Mouse (Mus musculus): ENCODE results near the gene Ttc39d. TPM values are rescaled to one million over a fixed set of nuclear protein-coding genes. Genes with fewer than 3 reads are reported as not detected.

Ttc39d gene
- polyA plus RNA-seq, 1 experiment from 2014 or later: 0.11 TPM

DNA sequence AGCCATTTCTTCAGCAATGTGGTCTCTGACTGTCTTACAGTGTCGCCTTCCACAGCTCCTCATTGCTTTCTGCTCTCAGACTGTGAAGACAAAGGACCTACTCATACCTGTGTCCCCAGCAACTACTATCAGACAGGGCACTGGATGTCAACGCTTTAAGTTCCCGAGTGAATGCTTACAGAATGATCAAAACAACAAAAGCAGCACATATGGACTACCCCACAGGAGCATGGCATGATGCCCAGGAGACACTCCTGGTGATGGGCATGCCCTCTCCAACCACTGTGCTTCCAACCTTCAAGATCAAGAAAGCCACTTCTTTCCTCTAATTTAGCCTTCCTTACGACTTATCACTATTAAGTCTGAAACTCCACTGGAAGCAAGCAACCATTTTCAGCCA is 59.8 kb downstream of the Ttc39d start:
- H3K27ac ChIP-seq (ENCODE audit: low read depth, low read length): no peak overlapping the region
- no peaks in the 10 kb centered on the region for H3K9me3 ChIP-seq (ENCODE audit: control insufficient read depth, low read length)
- H3K27me3 ChIP-seq (ENCODE audit: control insufficient read depth, insufficient read depth, low read length): no peaks in the 10 kb centered on the region
- ATAC-seq (ENCODE audit: low FRiP score, low TSS enrichment): no peak
- H3K9ac ChIP-seq (ENCODE audit: low read depth, low read length): no peak overlapping the region
- no peak overlapping the region for H3K4me3 ChIP-seq (ENCODE audit: low read length)
- WGBS: 95% methylated on average over 4 of the region's 4 CpGs
- peaks cover 74% of the 10 kb centered on the region for H3K36me3 ChIP-seq (ENCODE audit: control insufficient read depth, insufficient read depth, low read length)
- no peak overlapping the region for H3K4me2 ChIP-seq (replicated peaks; ENCODE audit: low read depth, low read length)
- no peaks in the 10 kb centered on the region for H3K4me1 ChIP-seq (ENCODE audit: control insufficient read depth, insufficient read depth, low read length)

Other genes with a start within 250 kb of the Ttc39d start
- 75.2 and 90.1 TPM in 2 replicates for gene Hnrnpll, start 145.1 kb upstream of the Ttc39d start, polyA plus RNA-seq (2014; fragmentation: Nextera tagmentation; extraction: Ambion mirVana)
- 14.1 and 16.4 TPM in 2 replicates for gene Galm, start 80.0 kb upstream of the Ttc39d start, polyA plus RNA-seq (2014; fragmentation: Nextera tagmentation; extraction: Ambion mirVana)
- 756 and 811 TPM in 2 replicates for gene Srsf7, start 153 bp upstream of the Ttc39d start, polyA plus RNA-seq (2014; fragmentation: Nextera tagmentation; extraction: Ambion mirVana)
- gene Gemin6, start 17.0 kb downstream of the Ttc39d start, polyA plus RNA-seq (2014; fragmentation: Nextera tagmentation; extraction: Ambion mirVana): 49.0 and 61.9 TPM in 2 replicates
- gene Morn2, start 82.7 kb downstream of the Ttc39d start, polyA plus RNA-seq (2014; fragmentation: Nextera tagmentation; extraction: Ambion mirVana): 31.4 and 31.6 TPM in 2 replicates
- gene Dhx57, start 83.0 kb downstream of the Ttc39d start, polyA plus RNA-seq (2014; fragmentation: Nextera tagmentation; extraction: Ambion mirVana): 10.0 and 17.4 TPM in 2 replicates
- gene Arhgef33, start 99.9 kb downstream of the Ttc39d start, polyA plus RNA-seq (2014; fragmentation: Nextera tagmentation; extraction: Ambion mirVana): 1.3 and 2.2 TPM in 2 replicates
- gene Gm10190, start 166.1 kb downstream of the Ttc39d start, polyA plus RNA-seq (2014; fragmentation: Nextera tagmentation; extraction: Ambion mirVana): 1.1 and 2.1 TPM in 2 replicates